Mouse (Mus musculus) thymus, postnatal 14 days (tissue): ENCODE data around the gene 4930579F01Rik.
A peak's percentile ranks its signal among the peaks of the same experiment; 100 is the strongest.

Experiments
- DNase-seq: peaks from one replicate; pipeline ENCODE4 v3.0.0; 2021

Gene 4930579F01Rik

GRCm38 (mm10) chr3:138215395-138215989 lies 21.9 kb upstream of the 4930579F01Rik start:
- DNase-seq, result no peak

DNA sequence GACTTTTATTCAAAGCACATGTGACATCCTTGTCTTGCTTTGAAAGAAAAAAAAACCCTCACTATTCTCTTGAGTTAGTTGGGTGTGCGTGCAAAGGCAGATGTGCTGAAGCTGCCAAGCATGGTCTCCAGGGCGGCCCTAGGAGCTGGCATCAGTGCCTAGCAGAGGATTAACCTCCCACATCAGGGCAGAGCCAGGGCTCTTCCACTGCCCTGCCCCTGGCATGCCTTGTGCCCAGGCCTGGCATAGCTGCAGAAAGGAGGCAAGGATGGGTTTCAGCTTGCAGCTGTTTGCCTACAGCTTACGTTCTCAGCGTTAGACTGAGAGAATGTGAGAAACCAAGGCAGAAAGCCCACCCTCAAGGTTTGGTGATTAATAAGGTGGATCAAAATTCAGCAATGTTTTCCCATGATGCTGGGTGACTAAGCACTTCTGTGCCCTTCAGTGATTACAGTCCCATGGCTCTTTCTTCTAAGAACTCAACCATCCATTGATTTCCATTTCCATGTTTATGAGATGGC lies 18.9 kb upstream of the 4930579F01Rik start:
- DNase-seq, result no peak

DNA sequence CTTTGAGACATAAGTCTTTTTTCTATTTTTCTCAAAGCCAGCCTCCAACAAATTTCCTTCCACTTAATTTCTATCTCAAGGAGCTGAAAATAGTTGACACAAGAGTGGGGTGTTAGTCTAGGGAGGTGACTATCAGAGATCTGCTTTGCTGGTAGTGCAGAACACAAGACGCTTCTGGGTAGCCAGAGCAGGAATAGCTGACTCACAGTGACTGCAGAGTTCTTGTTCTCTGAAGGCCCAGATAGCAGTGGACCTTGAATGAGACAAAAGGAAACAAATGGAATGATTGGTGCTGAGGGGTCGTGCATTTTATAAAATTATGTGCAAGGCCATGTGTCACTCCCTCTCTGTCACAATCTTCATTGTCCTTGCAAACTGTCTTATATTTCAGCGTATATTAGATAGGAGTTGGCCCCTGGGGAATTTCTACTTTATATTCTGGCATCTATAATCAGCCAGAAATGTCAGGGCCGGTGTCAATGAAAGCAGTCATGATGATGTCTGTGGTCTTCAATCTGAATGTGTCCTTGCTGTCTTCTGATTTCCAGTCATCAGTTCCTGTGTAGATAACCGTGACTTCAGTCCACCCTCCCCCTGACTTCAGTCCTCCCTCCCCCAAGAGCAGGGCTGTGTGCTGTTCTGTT lies 16.9 kb upstream of the 4930579F01Rik start:
- no peak for DNase-seq

GRCm38 (mm10) chr3:138208821-138209220 lies 15.2 kb upstream of the 4930579F01Rik start:
- DNase-seq, result no peak

GRCm38 (mm10) chr3:138198722-138199068 lies 5.1 kb upstream of the 4930579F01Rik start:
- no peak for DNase-seq

DNA sequence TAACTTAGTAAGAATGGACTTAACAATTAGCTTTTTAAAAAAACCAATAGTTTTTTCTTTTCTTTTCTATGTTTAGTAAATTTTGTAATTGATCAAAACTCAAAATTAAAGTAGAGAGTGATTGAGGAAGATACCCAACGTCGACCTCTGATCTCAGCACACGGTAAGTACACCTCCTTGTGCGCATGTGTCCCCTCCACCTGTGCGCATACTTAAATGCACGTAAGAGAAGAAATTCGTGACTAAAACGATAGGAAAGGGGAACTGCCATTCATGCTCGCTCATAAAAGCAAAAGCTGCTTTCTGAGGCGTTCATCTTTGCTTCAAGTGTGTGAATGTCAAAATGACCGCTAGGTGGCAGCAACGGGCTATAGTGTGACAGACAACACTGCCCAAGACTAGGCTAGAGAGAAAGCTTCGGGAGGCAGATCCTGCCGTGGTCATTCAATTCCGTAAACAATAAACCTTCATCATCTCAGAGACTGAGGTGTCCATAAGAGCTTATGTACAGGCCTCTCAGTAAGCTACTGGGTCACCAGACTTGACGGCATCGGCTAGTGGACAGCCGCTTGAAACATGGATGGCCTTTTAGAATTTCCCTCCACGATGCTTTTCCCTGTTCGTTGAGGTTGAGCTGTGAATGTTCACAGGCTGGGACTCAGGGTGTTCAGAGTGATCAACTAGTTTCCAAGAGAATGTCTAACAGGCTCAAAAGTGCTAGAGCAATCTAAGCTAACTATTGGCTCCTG lies 4.5 kb upstream of the 4930579F01Rik start:
- peak; percentile 81 for DNase-seq

DNA sequence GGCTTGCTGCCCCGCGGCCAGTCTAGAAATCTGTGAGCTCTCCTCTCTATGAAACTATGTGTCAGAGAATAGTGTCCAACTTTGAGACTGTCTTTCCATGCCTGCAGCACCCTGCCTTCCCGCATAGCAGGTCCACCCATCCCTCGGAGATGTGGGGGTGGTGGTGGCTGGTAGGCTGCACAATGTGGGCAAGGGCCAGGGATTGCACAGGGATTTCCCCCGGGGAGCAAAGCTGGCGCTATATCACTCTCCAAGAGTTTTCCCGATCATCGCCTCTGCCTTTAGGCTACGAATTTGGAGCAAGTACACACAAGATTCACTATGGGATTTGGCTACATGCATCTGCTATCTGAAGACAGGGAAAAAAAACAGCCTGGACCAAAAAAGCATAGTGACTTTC lies 3.9 kb upstream of the 4930579F01Rik start:
- DNase-seq, result no peak

GRCm38 (mm10) chr3:138197093-138197492 lies 3.5 kb upstream of the 4930579F01Rik start:
- no peak for DNase-seq

DNA sequence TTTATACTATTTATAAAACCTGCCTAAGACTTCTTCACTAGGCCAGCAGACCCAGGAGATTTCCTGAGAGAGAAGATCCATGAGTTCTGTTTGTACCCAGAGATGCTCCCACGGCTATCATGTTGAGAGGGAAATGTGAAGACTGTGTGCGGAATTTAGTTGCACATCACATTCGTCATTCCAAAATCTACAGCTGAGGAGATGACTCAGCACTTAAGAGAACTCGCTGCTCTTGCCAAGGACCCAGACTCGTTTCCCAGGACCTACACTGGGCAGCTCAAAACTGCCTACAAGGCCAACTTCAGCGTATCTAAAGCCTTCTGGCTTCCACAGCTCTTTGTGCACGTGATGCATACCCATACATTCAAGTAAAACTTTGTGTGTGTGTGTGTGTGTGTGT lies 1.4 kb downstream of the 4930579F01Rik start:
- DNase-seq, result no peak

GRCm38 (mm10) chr3:138185995-138186930 lies 7.4 kb downstream of the 4930579F01Rik start:
- DNase-seq, result no peak

DNA sequence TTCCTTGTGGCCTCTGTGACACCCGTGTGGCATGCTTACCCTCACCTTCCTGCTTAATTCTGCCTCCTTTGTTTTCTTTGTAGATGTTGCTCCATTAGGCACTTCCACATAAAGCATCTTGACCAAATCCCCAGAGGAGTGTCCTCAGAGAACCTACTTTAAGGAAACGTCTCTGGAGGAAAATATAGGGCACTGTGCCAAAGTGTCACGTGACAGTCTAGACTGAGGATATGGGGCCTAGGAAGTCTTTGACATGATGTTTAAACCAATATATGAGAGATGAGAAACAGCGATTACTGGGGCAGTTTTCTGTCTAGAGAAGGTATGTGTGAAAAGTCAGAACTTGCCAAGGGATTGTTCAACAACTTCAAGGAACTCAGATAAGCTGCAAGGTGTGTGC lies 8.3 kb downstream of the 4930579F01Rik start:
- DNase-seq, result no peak

GRCm38 (mm10) chr3:138183371-138183770 lies 10.3 kb downstream of the 4930579F01Rik start:
- DNase-seq, result no peak

DNA sequence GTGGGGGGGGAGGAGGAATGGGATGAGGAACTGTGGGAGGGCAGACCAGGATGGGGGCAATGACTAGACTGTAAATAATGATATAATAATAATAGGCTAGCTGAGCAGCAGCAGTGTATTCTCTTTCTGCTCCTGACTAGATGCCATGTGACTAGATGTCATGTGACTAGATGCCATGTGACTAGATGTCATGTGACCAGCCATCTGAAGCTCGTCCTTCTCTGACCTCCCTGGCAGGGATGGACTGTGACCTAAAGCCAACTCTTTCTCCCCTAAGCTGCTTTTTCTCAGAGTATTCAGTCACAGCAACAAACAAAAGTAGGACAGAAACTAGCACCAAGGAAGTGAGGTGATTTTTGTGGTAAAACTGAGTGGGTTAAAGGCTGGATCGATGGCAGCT lies 11.6 kb downstream of the 4930579F01Rik start:
- no peak for DNase-seq

DNA sequence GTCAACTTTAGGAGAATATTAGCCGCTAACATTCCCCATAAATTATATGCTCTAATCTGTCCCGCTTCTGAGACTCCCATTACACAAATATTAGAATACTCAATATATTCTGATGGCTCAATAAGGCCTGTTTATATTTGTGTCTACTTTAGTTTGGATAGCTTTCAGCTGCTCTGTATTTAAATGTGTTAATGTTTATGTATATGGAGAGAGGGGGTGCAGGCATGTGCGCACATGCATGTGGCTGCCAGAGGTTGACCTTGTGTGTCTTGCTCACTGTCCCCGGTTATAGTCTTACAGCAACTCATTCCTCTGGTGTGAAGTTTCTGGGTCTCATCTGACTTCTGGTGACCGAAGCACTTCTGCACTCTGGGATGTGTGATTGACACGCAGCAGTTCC lies 18.1 kb downstream of the 4930579F01Rik start:
- no peak for DNase-seq

GRCm38 (mm10) chr3:138173291-138173690 lies 20.3 kb downstream of the 4930579F01Rik start:
- peak; percentile 34 for DNase-seq

- DNase-seq, result no peak
These were observed 31.0 kb downstream of the 4930579F01Rik start for GRCm38 (mm10) chr3:138162553-138163183.

DNA sequence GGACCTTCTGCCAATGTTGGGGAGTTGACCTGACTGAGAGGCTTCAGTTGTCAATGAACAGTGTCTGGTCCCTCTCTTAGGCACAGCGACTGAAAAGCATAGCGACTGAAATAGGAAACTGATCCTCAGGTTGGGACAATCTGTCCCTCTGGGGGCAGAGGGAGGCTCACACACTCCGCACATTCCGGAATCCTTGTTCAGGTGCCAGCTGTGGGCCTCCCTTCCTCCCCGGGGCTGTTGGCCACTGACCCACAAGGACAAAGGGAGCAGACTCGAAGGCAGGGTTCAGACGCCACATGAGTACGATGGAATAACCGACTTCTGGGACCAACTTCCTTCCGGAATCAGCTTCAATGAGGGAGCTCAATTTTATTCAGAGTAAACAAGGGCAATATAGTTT lies 32.0 kb downstream of the 4930579F01Rik start:
- DNase-seq, result no peak

- DNase-seq, result no peak
These were observed 37.0 kb downstream of the 4930579F01Rik start for GRCm38 (mm10) chr3:138156651-138157050.

GRCm38 (mm10) chr3:138155062-138155461 lies 38.6 kb downstream of the 4930579F01Rik start:
- DNase-seq, result no peak

DNA sequence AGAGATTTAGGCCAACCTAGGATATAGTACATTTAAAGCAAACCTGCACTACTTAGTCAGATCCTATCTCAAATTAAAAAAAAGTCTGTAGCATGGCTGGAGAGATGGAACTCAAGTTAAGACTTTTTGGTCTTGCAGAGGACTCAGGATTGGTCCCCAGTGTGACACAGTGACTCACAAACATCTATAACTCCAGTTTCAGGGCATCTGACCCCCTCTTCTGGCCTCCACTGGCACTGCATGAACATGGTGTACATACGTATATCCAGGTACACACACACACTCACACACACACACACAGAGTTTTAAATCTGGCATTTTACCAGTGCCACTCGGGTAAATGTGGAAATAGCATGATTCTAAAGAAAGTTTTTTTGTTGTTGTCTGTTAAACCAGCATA lies 44.8 kb downstream of the 4930579F01Rik start:
- DNase-seq, result no peak

DNA sequence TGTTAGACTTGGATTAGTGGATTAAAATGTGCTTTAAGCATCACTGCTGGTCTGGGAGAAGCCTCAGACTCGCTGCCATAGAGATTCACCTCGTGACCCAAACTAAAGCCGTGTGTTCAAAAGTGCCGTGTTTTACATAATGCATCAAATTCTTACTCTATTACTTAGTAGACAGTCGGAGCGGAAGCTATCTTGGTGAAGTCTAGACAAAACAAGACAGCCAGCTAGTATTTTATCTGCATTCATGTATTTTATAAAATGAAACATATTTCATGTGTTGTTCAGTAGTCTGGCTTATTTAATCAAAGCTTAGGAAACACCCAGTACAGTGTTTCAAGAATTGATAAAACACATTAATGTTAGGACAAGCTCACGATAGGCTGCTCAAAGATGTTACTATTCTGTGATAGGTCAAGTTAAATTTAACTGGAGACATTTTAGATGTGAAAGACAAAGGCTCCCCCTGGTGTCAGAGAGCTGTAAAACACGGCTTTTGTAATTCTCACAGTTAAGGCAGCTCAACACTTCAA lies 48.9 kb downstream of the 4930579F01Rik start, which contains the start of gene Mttp:
Mttp (minus strand) TSS at position 327 of the 530 bp plus-strand sequence.
- DNase-seq, result peak; percentile 82

DNA sequence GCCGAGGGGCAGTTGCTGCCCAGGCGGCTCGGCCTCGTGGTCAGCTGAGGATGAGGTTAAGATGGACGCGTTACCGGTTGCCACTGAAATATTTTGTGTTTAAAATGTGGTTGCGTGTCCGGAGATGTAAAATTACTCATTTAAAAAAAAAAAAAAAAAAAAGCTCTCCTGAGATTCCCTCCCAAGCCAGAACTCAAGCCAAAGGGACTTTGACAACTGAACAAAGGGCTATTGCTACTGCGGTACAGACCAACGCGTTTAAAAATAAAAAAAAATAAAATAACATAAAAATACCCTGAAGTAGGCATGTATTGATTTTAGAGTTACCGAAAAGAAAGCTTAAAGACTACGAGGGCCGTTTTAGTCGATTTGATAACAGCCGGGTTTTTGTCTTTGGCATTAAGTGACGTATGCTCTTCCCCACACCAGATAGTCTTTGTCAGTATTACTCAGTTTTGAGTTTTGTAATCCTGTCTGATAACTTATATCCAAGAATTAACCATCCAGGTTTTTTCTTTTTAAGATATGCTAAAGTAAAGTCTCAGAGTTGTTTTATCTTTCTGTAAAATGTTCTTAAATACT lies 49.5 kb downstream of the 4930579F01Rik start:
- no peak for DNase-seq
